Mouse (Mus musculus) left cerebral cortex, postnatal 25 days (tissue): Measurements from ENCODE around the gene Ngfr. TPM values are rescaled to one million over a fixed set of nuclear protein-coding genes. Genes with fewer than 3 reads are reported as not detected.
A peak's percentile ranks its signal among the peaks of the same experiment; 100 is the strongest.
"Not testable (repeated sequence)": the region's sequence is repeated elsewhere in the genome, so short reads cannot be mapped to it uniquely, and the experiment has no call there.

Source experiments
- DNase-seq, 2 experiments: peaks; one replicate each; pipeline ENCODE4 v3.0.0; 2022; ENCODE audit warnings: low spot score in 2 of 2, mixed read lengths in 1 of 2
- intact Hi-C: fragments of 180-260 bp; cut with DNase I; formaldehyde crosslinking; loops from one replicate; pipeline ENCODE4 v1.15.1; 2025
- total RNA-seq, 2 experiments: library from RNA; stranded (reverse); gene quantifications; 2 replicates each; pipeline ENCODE4 v1.2.3; 2021

Gene Ngfr
- total RNA-seq: 1 to 10 TPM; 1.1 to 1.7 TPM

- DNase-seq: peak; percentile 46 to 57
- intact Hi-C loops: loop anchor here (2.0 kb wide), 1 partner anchor 61 kb away; no protein-coding TSS in a partner anchor
Measured at GRCm38 (mm10) chr11:95587423-95587951, at the start of gene Ngfr. Ngfr (minus strand) TSS chr11:95587735.

- intact Hi-C loops: no loop called here
Measured at GRCm38 (mm10) chr11:95635030-95635429, 47.5 kb upstream of the Ngfr start.

DNA sequence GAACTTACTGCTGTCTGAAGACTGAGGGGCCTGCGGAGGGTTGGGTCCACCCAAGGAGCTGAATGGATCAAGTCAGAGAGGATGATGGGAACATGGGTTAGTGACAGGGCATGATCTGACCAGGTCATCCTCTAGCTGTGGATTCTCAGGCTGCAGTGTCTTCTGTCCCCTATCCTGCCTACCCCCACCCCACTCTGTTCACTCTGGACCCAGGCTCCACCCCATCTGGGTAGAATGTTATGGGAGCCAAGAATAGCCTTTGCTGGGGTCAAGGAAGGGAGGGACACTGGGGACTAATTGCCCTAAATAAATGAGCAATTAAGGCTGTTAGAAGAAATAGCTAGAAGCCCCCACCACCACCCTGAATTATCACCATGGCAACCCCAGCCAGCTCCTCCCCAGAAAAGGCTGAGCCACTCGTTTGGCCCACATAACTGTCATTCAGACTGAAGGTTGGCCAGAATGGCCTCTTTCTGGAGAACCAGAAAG lies 46.0 kb upstream of the Ngfr start:
- no peak for DNase-seq
- intact Hi-C loops: no loop called here

More at GRCm38 (mm10) chr11:95635030-95635429, 47.5 kb upstream of the Ngfr start:
- no peak for DNase-seq

DNA sequence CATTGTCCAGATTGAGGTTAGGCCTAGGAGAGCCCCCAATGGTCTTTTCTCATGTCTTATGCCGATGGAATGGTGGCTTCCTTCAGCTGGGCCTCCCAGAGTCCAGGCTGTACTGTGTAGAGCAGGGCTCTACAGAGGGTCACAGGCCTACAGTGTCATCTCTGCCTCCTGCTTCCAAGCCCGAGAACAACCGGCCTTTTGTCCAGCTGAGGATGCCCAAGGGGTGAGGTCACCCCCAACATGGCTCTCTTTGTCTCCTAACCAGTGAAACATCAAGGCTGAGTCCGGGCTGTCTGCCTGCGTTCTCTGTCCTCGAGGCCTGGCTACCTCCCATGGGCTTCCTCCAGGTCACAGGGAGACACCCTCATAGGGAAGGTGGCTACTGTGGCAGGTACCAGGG lies 44.9 kb upstream of the Ngfr start:
- DNase-seq: peak in 1 of 2 experiments; percentile 18

GRCm38 (mm10) chr11:95631301-95631700 lies 43.8 kb upstream of the Ngfr start:
- intact Hi-C loops: no loop called here
- DNase-seq: no peak

More for the DNA sequence above, 44.9 kb upstream of the Ngfr start:
- intact Hi-C loops: no loop called here

DNA sequence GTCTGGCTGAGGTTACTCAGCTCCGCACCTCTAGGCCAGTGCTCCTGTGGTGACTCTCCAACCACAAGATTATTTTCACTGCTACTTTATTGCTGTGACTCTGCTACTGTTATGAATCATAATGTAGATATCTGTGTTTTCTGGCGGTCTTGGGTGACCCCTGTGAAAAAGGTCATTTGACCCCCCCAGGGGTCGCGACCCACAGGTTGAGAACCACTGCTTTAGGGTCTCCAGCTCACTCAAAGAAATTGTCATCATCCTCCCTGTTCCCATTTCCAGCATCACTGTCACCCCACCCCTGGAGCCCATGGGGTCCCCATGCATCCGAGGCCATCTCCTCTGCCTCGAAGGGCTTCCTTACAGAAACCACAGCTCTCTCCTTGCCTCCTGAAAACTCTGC lies 43.0 kb upstream of the Ngfr start:
- DNase-seq: no peak
- intact Hi-C loops: no loop called here

DNA sequence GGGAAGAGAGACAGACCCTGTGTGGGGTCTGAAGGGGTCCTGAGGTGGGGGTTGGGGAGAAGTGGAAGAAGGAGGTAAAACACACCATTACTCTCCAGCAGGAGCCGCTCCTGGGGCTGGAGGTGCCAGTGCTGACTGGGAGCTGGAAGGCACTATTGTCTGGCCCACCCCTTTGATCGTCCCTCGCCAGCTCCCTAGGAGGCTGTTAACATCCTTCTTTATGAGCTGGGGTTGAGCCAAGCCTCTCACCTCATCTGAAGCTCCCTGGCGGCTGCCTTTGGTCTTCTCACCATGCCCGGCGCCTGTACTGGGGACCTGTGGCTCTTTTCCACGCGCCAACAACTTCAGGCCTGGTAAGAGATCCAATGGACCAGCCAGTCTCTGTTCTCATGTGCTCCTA lies 34.9 kb upstream of the Ngfr start:
- DNase-seq: no peak
- intact Hi-C loops: no loop called here

DNA sequence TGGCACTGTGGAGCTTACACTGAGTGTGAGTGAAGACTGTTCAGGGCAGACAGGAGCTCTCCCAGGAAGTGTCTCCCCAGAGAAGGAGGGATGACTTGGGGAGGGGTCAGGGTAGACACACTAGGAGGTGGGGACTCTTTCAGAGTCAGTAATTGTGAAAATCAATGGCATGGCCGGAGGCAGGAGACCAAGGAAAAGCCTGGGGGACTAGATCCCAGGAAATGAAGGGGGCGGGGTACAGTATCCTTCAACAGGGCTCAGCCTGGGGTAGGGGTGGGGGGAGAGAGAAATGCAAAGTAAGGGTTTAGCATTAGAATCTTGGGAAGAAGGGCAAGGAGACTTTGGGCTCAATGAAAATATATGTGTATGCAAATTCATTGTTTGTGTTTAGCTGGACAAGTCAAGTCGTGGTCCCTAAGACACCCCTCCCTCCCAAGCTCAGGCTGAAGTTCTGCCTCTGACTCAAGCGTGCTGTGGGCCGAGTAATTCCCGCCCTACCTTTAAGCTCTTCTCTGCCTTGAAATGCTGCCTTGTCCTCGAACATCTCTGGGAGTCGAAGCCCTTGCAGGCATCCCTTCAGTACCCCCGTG lies 34.1 kb upstream of the Ngfr start:
- no peak for DNase-seq
- intact Hi-C loops: no loop called here

GRCm38 (mm10) chr11:95621010-95621409 lies 33.5 kb upstream of the Ngfr start:
- no peak for DNase-seq
- intact Hi-C loops: no loop called here

DNA sequence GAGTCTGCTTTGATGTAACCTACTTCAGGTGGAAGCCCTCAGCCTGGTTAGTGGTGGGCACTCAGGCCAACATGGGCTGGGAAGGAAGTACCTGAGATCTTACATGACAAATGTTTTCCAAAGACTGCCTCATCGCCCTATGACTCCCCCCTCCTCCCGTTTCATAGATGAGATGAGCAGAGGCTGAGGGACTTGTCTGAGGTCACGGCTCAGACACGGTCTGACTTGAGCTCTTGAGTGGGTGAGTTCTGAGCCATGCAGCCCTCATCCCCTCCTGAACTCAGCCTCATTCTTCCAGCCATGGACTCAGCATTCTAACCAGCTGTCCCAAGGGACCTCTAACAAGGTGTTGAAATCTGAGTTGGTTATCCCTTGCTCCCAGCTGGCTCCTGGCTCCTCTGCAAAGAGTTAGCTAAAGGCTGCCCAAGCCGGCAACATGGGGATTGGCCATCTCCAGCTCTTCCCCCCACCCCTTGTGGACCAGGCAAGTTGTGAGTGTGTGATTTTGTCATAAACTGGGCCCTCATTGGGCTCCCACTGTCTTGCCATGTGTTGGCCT lies 32.4 kb upstream of the Ngfr start:
- no peak for DNase-seq
- intact Hi-C loops: no loop called here

- no peak for DNase-seq
- intact Hi-C loops: no loop called here
Measured at GRCm38 (mm10) chr11:95619081-95619480, 31.5 kb upstream of the Ngfr start.

DNA sequence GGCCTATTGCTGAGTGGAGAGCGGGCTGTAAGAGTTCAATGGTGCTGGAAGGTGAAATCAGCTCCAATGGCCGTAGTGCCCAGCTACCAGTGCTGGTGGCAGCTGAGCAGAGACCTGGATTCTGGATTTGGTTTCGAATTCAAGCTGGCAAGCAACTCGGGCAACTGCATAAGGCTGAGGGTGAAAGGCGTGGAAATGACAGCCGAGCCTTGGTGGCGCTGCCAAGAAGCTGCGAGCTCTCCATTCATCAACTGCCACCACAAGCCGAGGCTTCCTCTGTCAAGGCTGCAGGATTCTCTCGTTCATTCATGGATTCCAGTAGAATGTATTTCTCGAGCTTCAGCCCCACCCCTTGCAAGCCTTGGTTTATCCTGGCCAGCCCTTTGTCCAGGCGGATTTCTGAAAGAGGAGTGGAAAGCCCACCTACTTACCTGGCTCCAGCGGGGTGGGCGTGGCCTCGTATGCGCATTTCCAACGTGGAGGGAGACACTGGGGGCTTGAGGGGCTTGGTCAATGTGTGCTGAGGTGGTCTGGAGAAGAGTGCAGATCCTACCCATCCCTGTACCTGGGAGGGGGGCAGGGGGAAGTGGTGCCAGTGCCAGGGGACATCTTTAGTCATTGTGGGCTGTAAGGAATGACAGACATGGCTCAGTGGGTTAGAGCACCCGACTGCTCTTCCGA lies 30.4 kb upstream of the Ngfr start:
- intact Hi-C loops: no loop called here
- DNase-seq: peak; percentile 17 to 58

- no peak for DNase-seq
- intact Hi-C loops: no loop called here
Measured at GRCm38 (mm10) chr11:95614739-95615138, 27.2 kb upstream of the Ngfr start.

GRCm38 (mm10) chr11:95611283-95611682 lies 23.7 kb upstream of the Ngfr start:
- intact Hi-C loops: no loop called here
- no peak for DNase-seq

DNA sequence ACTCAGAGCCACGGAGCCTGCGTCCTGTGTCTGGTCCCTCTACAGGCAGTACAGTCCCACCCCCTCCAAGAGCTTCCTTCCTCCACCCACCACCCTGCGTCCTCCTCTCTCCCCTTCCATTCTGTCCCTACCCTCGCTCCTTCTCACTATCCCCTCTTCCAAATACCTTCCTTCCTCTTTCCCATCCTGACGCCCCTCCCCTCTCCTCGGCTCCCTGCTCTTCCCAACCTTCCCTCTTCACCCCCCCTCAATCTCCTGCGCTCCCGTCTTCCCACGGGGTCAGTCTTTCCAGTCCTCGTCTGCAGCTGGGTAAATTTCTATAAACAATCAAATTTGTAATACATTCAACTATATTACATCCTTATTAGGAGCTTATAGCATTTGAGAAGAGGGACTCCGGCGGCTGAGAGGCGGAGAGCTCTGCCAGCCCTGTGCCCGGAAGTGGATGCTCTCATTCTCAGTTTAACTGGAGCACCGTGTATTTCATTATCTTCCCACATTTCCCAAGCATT lies 22.9 kb upstream of the Ngfr start:
- intact Hi-C loops: no loop called here
- DNase-seq: peak in 1 of 2 experiments; percentile 18

GRCm38 (mm10) chr11:95609924-95610323 lies 22.4 kb upstream of the Ngfr start:
- intact Hi-C loops: no loop called here
- no peak for DNase-seq

DNA sequence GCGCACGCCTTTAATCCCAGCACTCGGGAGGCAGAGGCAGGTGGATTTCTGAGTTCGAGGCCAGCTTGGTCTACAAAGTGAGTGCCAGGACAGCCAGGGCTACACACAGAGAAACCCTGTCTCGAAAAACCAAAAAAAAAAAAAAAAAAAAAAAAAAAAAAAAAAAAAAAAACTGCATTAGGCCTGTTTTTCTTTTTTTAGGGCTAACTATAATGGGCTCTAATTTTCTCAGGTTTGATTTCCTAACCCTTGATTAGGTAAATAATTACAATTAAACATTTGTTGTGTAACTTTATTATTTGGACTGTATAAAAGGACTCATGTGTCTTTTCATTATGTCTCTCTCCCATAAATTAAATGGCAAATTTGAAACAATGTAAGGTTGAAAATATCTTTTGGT lies 19.8 kb upstream of the Ngfr start:
- intact Hi-C loops, DNase-seq: not testable (repeated sequence)

DNA sequence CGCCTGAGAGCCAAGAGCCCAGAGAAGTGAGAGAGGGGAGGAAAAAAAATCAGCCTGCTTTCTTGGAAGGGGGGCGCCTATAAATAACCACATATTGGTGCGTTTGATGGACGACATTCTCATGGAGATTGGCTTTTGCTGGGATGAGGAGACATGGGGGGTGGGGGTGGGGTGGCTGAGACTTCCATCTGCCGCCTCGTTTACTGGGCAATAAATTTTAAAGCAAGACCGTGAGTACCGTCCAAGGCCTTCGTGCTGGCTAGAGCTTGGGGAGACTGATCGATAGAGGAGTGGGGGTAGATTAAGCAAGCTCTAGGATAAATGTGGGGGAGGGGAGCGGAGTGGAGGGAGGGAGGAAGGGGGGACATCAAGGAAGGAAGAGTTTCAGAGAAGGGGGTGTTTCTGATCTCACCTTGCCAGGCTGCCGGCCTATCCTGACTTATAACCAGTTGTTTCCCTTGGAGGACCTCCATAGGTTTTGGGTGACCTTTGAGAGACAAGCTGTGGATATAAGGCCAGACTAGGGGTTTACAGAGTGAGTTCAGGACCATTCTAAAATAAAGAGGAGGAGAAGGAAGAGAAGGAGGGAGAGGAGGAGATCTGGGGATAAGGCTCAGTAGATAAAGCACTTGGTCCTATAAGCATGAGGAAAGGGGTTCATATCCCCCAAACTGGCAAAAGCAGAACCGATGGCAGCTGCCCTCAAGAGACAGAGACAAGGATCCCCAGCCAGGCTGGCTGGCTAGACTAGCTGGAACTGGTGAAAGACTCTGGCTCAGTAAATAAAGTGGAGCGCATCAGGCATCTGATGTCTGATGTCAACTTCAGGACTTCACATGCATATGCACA lies 10.9 kb upstream of the Ngfr start:
- intact Hi-C loops: no loop called here
- DNase-seq: no peak

GRCm38 (mm10) chr11:95597741-95598140 lies 10.2 kb upstream of the Ngfr start:
- intact Hi-C loops: no loop called here
- DNase-seq: no peak

DNA sequence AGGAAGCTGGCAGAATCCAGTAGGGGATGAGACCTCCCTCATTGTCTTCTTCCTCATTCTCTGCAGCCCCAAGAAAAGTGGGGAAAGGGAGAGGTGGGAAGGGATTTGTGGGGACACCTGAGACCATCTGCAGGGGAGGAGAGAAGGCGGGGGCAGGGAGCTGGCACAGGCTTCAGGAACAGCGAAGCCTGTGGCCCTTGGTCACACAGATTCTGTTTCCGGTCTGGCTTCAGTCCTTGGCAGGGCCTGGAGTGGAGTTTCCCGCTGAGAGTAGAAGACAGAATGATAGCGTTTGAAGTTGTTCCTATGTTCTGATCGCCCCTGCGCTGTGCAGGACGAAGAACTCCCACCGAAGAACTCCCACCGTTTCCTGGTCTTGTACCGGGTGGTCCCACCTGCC lies 9.2 kb upstream of the Ngfr start:
- DNase-seq: no peak
- intact Hi-C loops: no loop called here
